11 mouse cellular contexts compared by ENCODE assay signal in genomic region chr17:25497013-25497412, GRCm38 (mm10). TPM values are rescaled to one million over a fixed set of nuclear protein-coding genes. Genes with fewer than 3 reads are reported as not detected.
A peak's percentile ranks its signal among the peaks of the same experiment; 100 is the strongest.
DNase-seq lines count a peak whose midpoint lies in the region; ATAC-seq and TF ChIP-seq lines count a peak whose summit lies in the region.
"Had no signal": no experiment of that assay in that cellular context is flagged by ENCODE, and none has a peak within 500 bp of the region (broad histone marks: within the 10 kb centered on the region; RNA-seq: fewer than 3 reads in every experiment).

Gene Sstr5 (minus strand): TSS chr17:25497288.

- no peak for TF ChIP-seq CTCF in brain, embryonic 14.5 days (IDR thresholded peaks at IDR 0.05; ENCODE audit: borderline replicate concordance, extremely low read depth, insufficient read depth, insufficient read length)

- no peaks in the 10 kb centered on the region for H3K36me3 ChIP-seq in heart, embryonic 16.5 days (ENCODE audit: control insufficient read depth, insufficient read depth)
- H3K36me3 ChIP-seq in hindbrain, embryonic 15.5 days = no peaks in the 10 kb centered on the region
- H3K36me3 ChIP-seq in midbrain, embryonic 12.5 days = no peaks in the 10 kb centered on the region
- H3K36me3 ChIP-seq: G1E had no signal

- ATAC-seq in heart, embryonic 16.5 days (replicated peaks; ENCODE audit: extremely low read depth, insufficient read depth, low FRiP score) = no peak
- no peak for ATAC-seq in hindbrain, embryonic 15.5 days (ENCODE audit: low FRiP score, low read depth)
- no peak for ATAC-seq in midbrain, embryonic 12.5 days (ENCODE audit: low FRiP score, low read depth)
- no peak for ATAC-seq in inflammation-experienced regulatory T-cells, adult 6 months

- peak within 1 kb of the TSS; percentile 32; the same call in 1 of the 2 replicates for H3K4me3 ChIP-seq in heart, embryonic 16.5 days (ENCODE audit: low read length)
- H3K4me3 ChIP-seq in hindbrain, embryonic 15.5 days = peak within 1 kb of the TSS; percentile 35
- H3K4me3 ChIP-seq in midbrain, embryonic 12.5 days = peak within 1 kb of the TSS; percentile 35

- 5% methylated on average over 22 of the region's 28 CpGs for WGBS in heart, embryonic 16.5 days
- 0% methylated on average over 26 of the region's 28 CpGs for WGBS in hindbrain, embryonic 15.5 days
- 1% methylated on average over 20 of the region's 28 CpGs for WGBS in midbrain, embryonic 12.5 days

- H3K4me1 ChIP-seq in heart, embryonic 16.5 days (ENCODE audit: control insufficient read depth, insufficient read depth, low read length) = peaks cover 5% of the 10 kb centered on the region
- peaks cover 9% of the 10 kb centered on the region for H3K4me1 ChIP-seq in hindbrain, embryonic 15.5 days (replicated peaks)
- H3K4me1 ChIP-seq in midbrain, embryonic 12.5 days = peaks cover 9% of the 10 kb centered on the region

- no peaks in the 10 kb centered on the region for H3K9me3 ChIP-seq in heart, embryonic 16.5 days (replicated peaks; ENCODE audit: control insufficient read depth, low read length)
- no peaks in the 10 kb centered on the region for H3K9me3 ChIP-seq in hindbrain, embryonic 15.5 days
- no peaks in the 10 kb centered on the region for H3K9me3 ChIP-seq in midbrain, embryonic 12.5 days
- H3K9me3 ChIP-seq: G1E had no signal

- 0 out of 2 replicates have a peak within 1 kb of the TSS, but pooled peaks have one; percentile 40 for H3K9ac ChIP-seq in heart, embryonic 16.5 days (ENCODE audit: low read length)
- H3K9ac ChIP-seq in hindbrain, embryonic 15.5 days = peak within 1 kb of the TSS; percentile 33; the same call in 1 of the 2 replicates
- peak within 1 kb of the TSS; percentile 31; the same call in 1 of the 2 replicates for H3K9ac ChIP-seq in midbrain, embryonic 12.5 days (replicated peaks)

- no peak for TF ChIP-seq POLR2A in brain, embryonic 14.5 days (IDR thresholded peaks at IDR 0.05; ENCODE audit: borderline replicate concordance, extremely low read depth, insufficient read depth, insufficient read length, poor library complexity, severe bottlenecking)

- DNase-seq in heart, postnatal 10 days = no peak
- peak; percentile 31 for DNase-seq in brain, embryonic 14.5 days (ENCODE audit: low read depth)
- no peak for DNase-seq in layer of hippocampus, adult 11-12 months (ENCODE audit: low spot score)
- no peak for DNase-seq in B cell, adult 2 months

- intact Hi-C loops in heart, postnatal 10 days (cut with DNase I) = no loop called here

- H3K4me2 ChIP-seq in heart, embryonic 16.5 days (ENCODE audit: low read depth, low read length) = peak within 1 kb of the TSS; percentile 48
- H3K4me2 ChIP-seq in hindbrain, embryonic 15.5 days = peak within 1 kb of the TSS; percentile 62
- H3K4me2 ChIP-seq in midbrain, embryonic 12.5 days (replicated peaks) = peak within 1 kb of the TSS; percentile 52

- no peak within 1 kb of the TSS for H3K27ac ChIP-seq in heart, embryonic 16.5 days (ENCODE audit: low read length)
- no peak within 1 kb of the TSS for H3K27ac ChIP-seq in hindbrain, embryonic 15.5 days (replicated peaks)
- H3K27ac ChIP-seq in midbrain, embryonic 12.5 days (replicated peaks) = no peak within 1 kb of the TSS

- H3K27me3 ChIP-seq in heart, embryonic 16.5 days (ENCODE audit: control insufficient read depth, insufficient read depth, low read length) = peaks cover 33% of the 10 kb centered on the region
- peaks cover 41% of the 10 kb centered on the region for H3K27me3 ChIP-seq in hindbrain, embryonic 15.5 days
- H3K27me3 ChIP-seq in midbrain, embryonic 12.5 days = peaks cover 64% of the 10 kb centered on the region

RNA-seq across cellular contexts. Expression of gene Sstr5, which starts in this region (rescaled TPM):
- polyA plus RNA-seq in heart, embryonic 16.5 days (2015; fragmentation: Nextera tagmentation; extraction: Ambion mirVana) = 0.07 and 0.12 TPM in 2 replicates
- total RNA-seq in heart, postnatal 10 days (2021) = not detected
- polyA plus RNA-seq in brain, embryonic 14.5 days (2012; rRNA removed) = 0.22 and 0.25 TPM in 2 replicates
- polyA plus RNA-seq in hindbrain, embryonic 15.5 days (2015; fragmentation: Nextera tagmentation; extraction: Ambion mirVana) = 0.64 and 0.77 TPM in 2 replicates
- polyA plus RNA-seq in midbrain, embryonic 12.5 days (2016; fragmentation: Nextera tagmentation; extraction: Ambion mirVana) = 0.11 TPM in 1 of 2 replicates, not detected in the other
- not detected for polyA plus RNA-seq in inflammation-experienced regulatory T-cells, adult 6 months (2017; shearing (Covaris generic))
- total RNA-seq: hematopoietic stem cell, adult 5-6 weeks had no signal
- polyA plus RNA-seq: G1E; spleen, adult 2 months had no signal

Comparison
In these comparisons a context has a peak if more than half of its experiments do, and no peak if none do; other contexts are left out.
1. Peak in DNase-seq in brain, embryonic 14.5 days; RNA of the gene not detected or under 1 TPM.